Mouse (Mus musculus): Measurements from ENCODE around the gene Gm3486. TPM values are rescaled to one million over a fixed set of nuclear protein-coding genes. Genes with fewer than 3 reads are reported as not detected.
"Not testable (repeated sequence)": the region's sequence is repeated elsewhere in the genome, so short reads cannot be mapped to it uniquely, and the experiment has no call there.

The Gm3486 gene
- polyA plus RNA-seq (2012; rRNA removed) = not detected in 2 replicates
- polyA plus RNA-seq (2014; fragmentation: Nextera tagmentation; extraction: Ambion mirVana) = not detected in 2 replicates

DNA sequence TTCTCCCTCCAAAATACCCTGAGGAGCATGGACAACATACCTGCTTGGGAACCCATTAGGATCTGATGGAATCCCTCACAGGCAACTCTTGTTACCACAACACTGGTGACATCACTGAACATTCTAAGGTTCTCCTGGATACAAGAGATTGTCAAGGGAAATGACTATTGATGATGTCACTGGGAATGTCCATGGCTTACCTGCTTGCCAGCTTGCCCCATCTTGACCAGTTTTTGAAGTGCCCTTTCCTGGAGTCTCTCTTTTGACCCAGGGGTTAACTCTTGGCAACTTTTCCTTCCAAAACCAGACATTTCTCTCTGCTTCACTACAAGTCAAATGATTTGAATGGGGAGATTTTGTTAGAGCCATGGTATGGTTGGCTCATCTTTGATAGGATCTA, at the start of gene Gm3486:
Gm3486 (minus strand) TSS at position 101 of the 400 bp plus-strand sequence.
- H3K4me1 ChIP-seq (ENCODE audit: control insufficient read depth, insufficient read depth, low read length); ATAC-seq (ENCODE audit: low FRiP score, low read depth); H3K36me3 ChIP-seq (ENCODE audit: control insufficient read depth, insufficient read depth, low read length); H3K9ac ChIP-seq (ENCODE audit: low read depth, low read length, severe bottlenecking); H3K4me2 ChIP-seq (replicated peaks; ENCODE audit: low read depth, low read length, severe bottlenecking); H3K4me3 ChIP-seq (replicated peaks; ENCODE audit: low read length); DNase-seq (ENCODE audit: low spot score); H3K27ac ChIP-seq (replicated peaks; ENCODE audit: low read depth, low read length); H3K27me3 ChIP-seq (ENCODE audit: control insufficient read depth, insufficient read depth, low read length); H3K9me3 ChIP-seq (ENCODE audit: control insufficient read depth, low read length): not testable (repeated sequence)

DNA sequence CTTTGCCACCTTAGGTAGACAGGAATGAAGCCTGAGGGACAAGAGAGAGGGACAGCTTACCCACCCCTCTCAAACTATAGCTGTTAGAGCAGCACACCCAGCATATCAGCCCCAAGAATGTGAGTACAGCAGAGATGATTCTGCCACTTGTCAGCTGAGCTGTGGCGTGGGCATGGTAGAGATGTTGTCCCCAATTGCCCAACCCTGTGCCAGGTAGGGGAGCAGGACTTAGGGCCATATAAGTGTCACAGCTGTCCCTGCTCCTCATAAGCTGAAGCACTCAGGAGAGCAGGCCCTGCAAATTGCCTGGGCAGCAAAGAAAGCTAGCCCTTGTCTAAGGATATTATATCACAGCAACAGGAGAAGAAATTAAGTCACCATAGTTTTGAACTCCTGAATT, 35.4 kb upstream of the Gm3486 start:
- not testable (repeated sequence) for H3K4me1 ChIP-seq (ENCODE audit: control insufficient read depth, insufficient read depth, low read length); H3K27ac ChIP-seq (replicated peaks; ENCODE audit: low read depth, low read length); H3K27me3 ChIP-seq (ENCODE audit: control insufficient read depth, insufficient read depth, low read length); ATAC-seq (ENCODE audit: low FRiP score, low read depth); H3K9me3 ChIP-seq (ENCODE audit: control insufficient read depth, low read length); H3K9ac ChIP-seq (ENCODE audit: low read depth, low read length, severe bottlenecking); H3K4me3 ChIP-seq (replicated peaks; ENCODE audit: low read length); H3K36me3 ChIP-seq (ENCODE audit: control insufficient read depth, insufficient read depth, low read length); H3K4me2 ChIP-seq (replicated peaks; ENCODE audit: low read depth, low read length, severe bottlenecking); DNase-seq (ENCODE audit: low spot score)
- WGBS = 81% methylated on average over 1 of the region's 1 CpGs

DNA sequence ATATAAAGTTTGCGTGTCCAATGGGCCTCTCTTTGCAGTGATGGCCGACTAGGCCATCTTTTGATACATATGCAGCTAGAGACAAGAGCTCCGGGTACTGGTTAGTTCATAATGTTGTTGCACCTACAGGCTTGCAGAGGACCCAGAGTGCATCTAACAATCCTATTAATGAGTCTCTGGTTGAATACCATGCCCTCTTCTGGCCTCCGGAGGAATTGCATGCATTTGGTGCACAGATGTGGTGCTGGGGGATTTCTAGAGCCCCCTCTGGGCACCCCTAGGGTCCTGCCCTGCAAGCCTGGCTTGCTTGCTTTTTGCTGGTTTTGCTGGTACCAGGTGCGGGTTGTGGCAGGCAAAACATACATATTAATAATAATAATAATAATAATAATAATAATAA, 31.4 kb upstream of the Gm3486 start:
- not testable (repeated sequence) for H3K4me2 ChIP-seq (replicated peaks; ENCODE audit: low read depth, low read length, severe bottlenecking); H3K4me1 ChIP-seq (ENCODE audit: control insufficient read depth, insufficient read depth, low read length); H3K9ac ChIP-seq (ENCODE audit: low read depth, low read length, severe bottlenecking); DNase-seq (ENCODE audit: low spot score); H3K9me3 ChIP-seq (ENCODE audit: control insufficient read depth, low read length); H3K36me3 ChIP-seq (ENCODE audit: control insufficient read depth, insufficient read depth, low read length); H3K4me3 ChIP-seq (replicated peaks; ENCODE audit: low read length); ATAC-seq (ENCODE audit: low FRiP score, low read depth); H3K27me3 ChIP-seq (ENCODE audit: control insufficient read depth, insufficient read depth, low read length); H3K27ac ChIP-seq (replicated peaks; ENCODE audit: low read depth, low read length)
- WGBS = 71% methylated on average over 5 of the region's 5 CpGs

DNA sequence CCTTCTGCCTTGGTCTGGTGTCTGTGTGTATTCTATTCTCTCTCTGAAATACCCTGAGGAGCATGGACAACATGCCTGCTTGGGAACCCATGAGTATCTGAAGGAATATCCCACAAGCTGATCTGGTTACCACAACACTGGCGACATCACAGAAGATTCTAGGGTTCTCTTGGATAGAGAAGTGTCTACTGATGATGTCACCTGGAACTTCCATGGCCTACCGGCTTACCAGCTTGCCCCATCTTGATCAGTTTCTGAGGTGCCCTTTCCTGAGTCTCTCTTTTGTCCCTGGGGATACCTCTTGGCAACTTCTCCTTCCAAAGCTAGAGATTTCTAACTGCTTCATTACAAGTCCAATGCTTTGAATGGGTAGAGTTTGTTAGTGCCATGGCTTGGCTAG, 35.9 kb downstream of the Gm3486 start, which contains the start of gene Gm7954:
Gm7954 (minus strand) TSS at position 101 of the 400 bp plus-strand sequence.
- H3K27ac ChIP-seq (replicated peaks; ENCODE audit: low read depth, low read length); H3K4me1 ChIP-seq (ENCODE audit: control insufficient read depth, insufficient read depth, low read length); ATAC-seq (ENCODE audit: low FRiP score, low read depth); H3K9me3 ChIP-seq (ENCODE audit: control insufficient read depth, low read length); H3K27me3 ChIP-seq (ENCODE audit: control insufficient read depth, insufficient read depth, low read length); H3K36me3 ChIP-seq (ENCODE audit: control insufficient read depth, insufficient read depth, low read length); H3K4me2 ChIP-seq (replicated peaks; ENCODE audit: low read depth, low read length, severe bottlenecking); DNase-seq (ENCODE audit: low spot score); H3K4me3 ChIP-seq (replicated peaks; ENCODE audit: low read length); H3K9ac ChIP-seq (ENCODE audit: low read depth, low read length, severe bottlenecking): not testable (repeated sequence)
- WGBS = no CpG with 5 or more reads among the region's 2 CpGs

Other genes starting within 250 kb of the Gm3486 start
- 0.11 and 0.12 TPM in 2 replicates for gene Gm2832, start 210.7 kb downstream of the Gm3486 start, polyA plus RNA-seq (2012; rRNA removed)
- 0.15 TPM in 1 of 2 replicates, not detected in the other for gene Gm2832, start 210.7 kb downstream of the Gm3486 start, polyA plus RNA-seq (2014; fragmentation: Nextera tagmentation; extraction: Ambion mirVana)
- gene Gm5798, start 140.9 kb downstream of the Gm3486 start, polyA plus RNA-seq (2012; rRNA removed) = not detected in 2 replicates
- gene Gm5798, start 140.9 kb downstream of the Gm3486 start, polyA plus RNA-seq (2014; fragmentation: Nextera tagmentation; extraction: Ambion mirVana) = not detected in 2 replicates
- gene Gm7945, start 103.1 kb downstream of the Gm3486 start, polyA plus RNA-seq (2012; rRNA removed) = not detected in 2 replicates
- gene Gm7945, start 103.1 kb downstream of the Gm3486 start, polyA plus RNA-seq (2014; fragmentation: Nextera tagmentation; extraction: Ambion mirVana) = not detected in 2 replicates
- gene Gm6482, start 81.2 kb downstream of the Gm3486 start, polyA plus RNA-seq (2012; rRNA removed) = not detected in 2 replicates
- not detected in 2 replicates for gene Gm6482, start 81.2 kb downstream of the Gm3486 start, polyA plus RNA-seq (2014; fragmentation: Nextera tagmentation; extraction: Ambion mirVana)
- gene Gm7954, start 36.0 kb downstream of the Gm3486 start, polyA plus RNA-seq (2012; rRNA removed) = not detected in 2 replicates
- gene Gm7954, start 36.0 kb downstream of the Gm3486 start, polyA plus RNA-seq (2014; fragmentation: Nextera tagmentation; extraction: Ambion mirVana) = not detected in 2 replicates
- not detected in 2 replicates for gene Gm7970, start 66.1 kb upstream of the Gm3486 start, polyA plus RNA-seq (2012; rRNA removed)
- gene Gm7970, start 66.1 kb upstream of the Gm3486 start, polyA plus RNA-seq (2014; fragmentation: Nextera tagmentation; extraction: Ambion mirVana) = not detected in 2 replicates
- gene 1700049E17Rik2, start 83.7 kb upstream of the Gm3486 start, polyA plus RNA-seq (2012; rRNA removed) = not detected in 2 replicates
- gene 1700049E17Rik2, start 83.7 kb upstream of the Gm3486 start, polyA plus RNA-seq (2014; fragmentation: Nextera tagmentation; extraction: Ambion mirVana) = not detected in 2 replicates
- gene Gm3072, start 135.1 kb upstream of the Gm3486 start, polyA plus RNA-seq (2012; rRNA removed) = not detected in 2 replicates
- not detected in 2 replicates for gene Gm3072, start 135.1 kb upstream of the Gm3486 start, polyA plus RNA-seq (2014; fragmentation: Nextera tagmentation; extraction: Ambion mirVana)
- gene Gm3676, start 157.0 kb upstream of the Gm3486 start, polyA plus RNA-seq (2012; rRNA removed) = not detected in 2 replicates
- not detected in 2 replicates for gene Gm3676, start 157.0 kb upstream of the Gm3486 start, polyA plus RNA-seq (2014; fragmentation: Nextera tagmentation; extraction: Ambion mirVana)
- not detected in 2 replicates for gene Gm8068, start 212.4 kb upstream of the Gm3486 start, polyA plus RNA-seq (2012; rRNA removed)
- not detected in 2 replicates for gene Gm8068, start 212.4 kb upstream of the Gm3486 start, polyA plus RNA-seq (2014; fragmentation: Nextera tagmentation; extraction: Ambion mirVana)

Data from limb, embryonic 14.5 days (tissue).